Mouse (Mus musculus) neural tube, embryonic 14.5 days (tissue): ENCODE data around the gene Lmntd1. TPM values are rescaled to one million over a fixed set of nuclear protein-coding genes. Genes with fewer than 3 reads are reported as not detected.

Experiments
- ATAC-seq: fragments of 200-750 bp; cut with Nextera tagmentation; 2 replicates; pipeline ENCODE4 v1.8.0; 2017; ENCODE audit warnings: low read depth, mild to moderate bottlenecking, moderate TSS enrichment, moderate library complexity
- H3K27ac ChIP-seq: fragments of 300-500 bp; sonication (generic); 2 replicates; pipeline ENCODE4 v1.5.1; 2014; ENCODE audit warnings: low read depth, mild to moderate bottlenecking, control low read depth, low read length, moderate library complexity, mixed read lengths
- H3K27me3 ChIP-seq: fragments of 300-500 bp; sonication (generic); 2 replicates; pipeline ENCODE4 v1.6.1; 2014; ENCODE audit warnings: low read length; ENCODE audit not compliant: control insufficient read depth, insufficient read depth
- H3K36me3 ChIP-seq: fragments of 300-500 bp; sonication (generic); 2 replicates; pipeline ENCODE4 v1.6.1; 2014; ENCODE audit warnings: low read length, mixed read lengths; ENCODE audit not compliant: control insufficient read depth, insufficient read depth
- H3K4me1 ChIP-seq: fragments of 300-500 bp; sonication (generic); 2 replicates; pipeline ENCODE4 v1.6.1; 2014; ENCODE audit warnings: low read length; ENCODE audit not compliant: control insufficient read depth, insufficient read depth
- H3K4me2 ChIP-seq: fragments of 300-500 bp; sonication (generic); 2 replicates; pipeline ENCODE4 v1.6.1; 2014; ENCODE audit warnings: mild to moderate bottlenecking, low read depth, low read length, control low read depth
- H3K4me3 ChIP-seq: fragments of 300-500 bp; sonication (generic); 2 replicates; pipeline ENCODE4 v1.5.1; 2014; ENCODE audit warnings: low read depth, low read length, control low read depth, mixed read lengths
- H3K9ac ChIP-seq: fragments of 300-500 bp; sonication (generic); replicated peaks from 2 replicates; pipeline ENCODE4 v1.6.1; 2014; ENCODE audit warnings: low read depth, mild to moderate bottlenecking, control low read depth, low read length, mixed read lengths
- H3K9me3 ChIP-seq: fragments of 300-500 bp; sonication (generic); 2 replicates; pipeline ENCODE4 v1.6.1; 2016; ENCODE audit warnings: low read length; ENCODE audit not compliant: control insufficient read depth
- WGBS: fragments of 180-500 bp; shearing (Covaris S2); extraction: QIAGEN DNeasy Blood & Tissue Kit; methylation state at CpG from one replicate; pipeline ENCODE4 v1.1.7; 2014; 5-methylcytosine and 5-hydroxymethylcytosine counted together
- polyA plus RNA-seq: library from polyadenylated mRNA; unstranded; fragments of >200 nt; fragmentation: Nextera tagmentation; extraction: Ambion mirVana; gene quantifications from 2 replicates; pipeline ENCODE4 v1.2.1, GENCODE M21; 2014

Lmntd1 gene
- polyA plus RNA-seq, 1 experiment from 2014 or later, result 0.16 TPM

DNA sequence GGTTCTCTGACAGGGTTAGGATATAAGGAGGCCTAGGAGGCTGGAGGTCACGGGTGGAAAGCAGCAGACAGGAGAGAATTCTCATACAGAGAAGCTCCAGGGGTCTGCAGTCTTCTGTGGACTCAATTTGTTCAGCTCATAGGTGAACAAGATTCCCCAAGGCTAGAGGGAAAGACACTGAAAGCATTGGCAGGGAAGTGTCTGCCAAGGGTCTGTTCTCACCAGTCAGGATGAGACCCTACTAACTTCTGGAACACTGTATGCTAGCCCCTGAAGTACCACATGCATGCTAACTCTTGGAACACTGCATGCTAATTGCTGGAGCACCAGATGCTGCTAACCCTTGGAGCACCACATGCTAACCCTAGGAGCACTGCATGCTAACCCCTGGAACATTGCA is 190.0 kb downstream of the Lmntd1 start:
- 62% methylated on average over 1 of the region's 1 CpGs for WGBS

DNA sequence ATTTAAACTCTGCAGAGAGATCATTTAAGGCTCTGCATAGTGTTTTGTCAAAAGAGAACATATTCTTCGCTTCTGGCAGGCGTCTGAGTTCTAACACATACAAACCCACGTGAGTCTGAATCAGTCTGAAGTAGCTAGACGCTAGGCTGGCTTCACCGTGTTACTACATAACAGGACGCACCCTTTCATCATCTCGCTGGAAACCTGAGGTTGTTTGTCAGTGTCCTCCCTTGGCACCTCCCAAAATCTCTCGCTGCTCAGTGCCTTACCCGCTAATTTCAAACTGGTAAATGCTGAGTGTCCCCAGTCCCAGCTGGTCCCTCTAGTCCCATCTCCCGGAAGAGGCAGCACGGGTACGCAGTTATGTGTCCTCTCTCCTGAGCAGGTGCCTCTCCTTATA is 190.6 kb downstream of the Lmntd1 start:
- 87% methylated on average over 12 of the region's 12 CpGs for WGBS
- Histone ChIP-seq H3K9me3 (no peaks in the 10 kb centered on the region), H3K4me1 (no peaks in the 10 kb centered on the region), H3K9ac (no peak overlapping the region), H3K4me3 (no peak overlapping the region), H3K27ac (no peak overlapping the region), H3K36me3 (no peaks in the 10 kb centered on the region), H3K4me2 (no peak overlapping the region), H3K27me3 (no peaks in the 10 kb centered on the region)
- ATAC-seq, result no peak

More for the DNA sequence above, 190.0 kb downstream of the Lmntd1 start:
- H3K9me3 ChIP-seq, result no peaks in the 10 kb centered on the region
- H3K9ac ChIP-seq, result no peak overlapping the region
- ATAC-seq, result no peak
- no peaks in the 10 kb centered on the region for H3K36me3 ChIP-seq
- no peak overlapping the region for H3K27ac ChIP-seq
- H3K4me3 ChIP-seq, result no peak overlapping the region
- no peaks in the 10 kb centered on the region for H3K4me1 ChIP-seq
- H3K27me3 ChIP-seq, result no peaks in the 10 kb centered on the region
- H3K4me2 ChIP-seq, result no peak overlapping the region

DNA sequence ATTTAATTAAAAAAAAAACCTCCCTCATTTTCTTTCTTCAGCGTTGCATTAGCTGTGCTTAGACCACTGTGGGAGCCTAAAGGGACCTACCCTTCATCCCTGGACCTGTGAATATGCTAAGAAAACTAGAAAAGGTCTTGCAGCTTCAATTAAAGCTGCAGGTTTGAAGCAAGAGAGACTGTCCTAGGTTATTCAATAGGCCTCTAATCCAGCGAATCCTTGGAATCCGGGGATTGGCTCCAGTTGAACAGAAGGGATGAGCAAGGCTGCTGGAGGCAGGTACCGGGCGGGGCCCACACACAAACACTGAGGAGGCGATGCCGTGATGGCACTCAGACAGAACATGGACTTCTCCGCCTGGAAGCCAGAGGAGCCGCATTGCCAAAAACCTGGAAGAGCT is 192.5 kb downstream of the Lmntd1 start:
- 90% methylated on average over 9 of the region's 9 CpGs for WGBS
- Histone ChIP-seq H3K4me2 (no peak overlapping the region), H3K4me3 (no peak overlapping the region), H3K4me1 (no peaks in the 10 kb centered on the region), H3K9ac (no peak overlapping the region), H3K9me3 (no peaks in the 10 kb centered on the region), H3K36me3 (no peaks in the 10 kb centered on the region), H3K27me3 (no peaks in the 10 kb centered on the region), H3K27ac (no peak overlapping the region)
- no peak for ATAC-seq

DNA sequence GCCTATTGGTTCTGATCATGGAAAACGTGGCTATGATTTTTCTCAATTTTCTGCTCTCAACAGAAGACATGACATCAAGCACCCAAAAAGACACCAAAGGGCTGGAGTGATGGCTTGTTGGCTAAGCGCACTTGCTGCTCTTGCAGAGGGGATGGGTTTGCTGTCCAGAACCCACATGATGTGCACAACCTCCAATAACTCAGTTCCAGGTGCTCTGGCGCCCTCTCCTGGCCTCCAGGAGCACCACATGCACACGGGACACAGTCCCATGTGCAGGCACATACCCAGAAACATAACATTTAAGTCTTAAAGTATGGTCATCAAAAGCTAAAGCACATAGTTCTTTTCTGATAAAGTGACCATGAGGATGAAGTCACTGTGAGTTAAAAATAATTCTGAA is 193.7 kb downstream of the Lmntd1 start:
- ATAC-seq, result no peak
- H3K4me2 ChIP-seq, result no peak overlapping the region
- WGBS, result 69% methylated on average over 4 of the region's 4 CpGs
- H3K9me3 ChIP-seq, result no peaks in the 10 kb centered on the region
- no peak overlapping the region for H3K9ac ChIP-seq
- H3K36me3 ChIP-seq, result no peaks in the 10 kb centered on the region
- H3K27me3 ChIP-seq, result no peaks in the 10 kb centered on the region
- no peak overlapping the region for H3K4me3 ChIP-seq
- no peak overlapping the region for H3K27ac ChIP-seq
- H3K4me1 ChIP-seq, result no peaks in the 10 kb centered on the region

DNA sequence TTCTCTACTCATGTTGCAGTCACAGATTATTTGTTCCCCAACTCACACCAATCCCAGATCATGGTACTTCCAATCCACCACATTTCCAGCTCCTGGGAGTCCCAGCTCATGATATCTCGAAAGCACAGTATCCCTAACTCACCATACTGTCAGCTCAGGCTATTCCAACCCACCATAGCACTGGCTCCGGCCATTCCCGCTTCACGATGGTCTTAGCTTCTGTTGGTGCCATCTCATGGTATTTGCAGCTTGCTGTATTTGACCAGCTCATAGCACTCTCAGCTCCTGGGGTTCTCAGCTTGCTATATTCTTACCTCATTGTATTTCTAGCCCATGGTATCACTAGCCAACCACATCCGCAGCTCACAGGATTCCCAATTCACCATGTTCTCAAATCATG is 195.3 kb downstream of the Lmntd1 start:
- Histone ChIP-seq H3K4me1 (no peaks in the 10 kb centered on the region), H3K9ac (no peak overlapping the region), H3K27me3 (no peaks in the 10 kb centered on the region), H3K4me3 (no peak overlapping the region), H3K36me3 (no peaks in the 10 kb centered on the region), H3K9me3 (no peaks in the 10 kb centered on the region), H3K4me2 (no peak overlapping the region), H3K27ac (no peak overlapping the region)
- ATAC-seq, result no peak
- WGBS, result 94% methylated on average over 5 of the region's 5 CpGs

DNA sequence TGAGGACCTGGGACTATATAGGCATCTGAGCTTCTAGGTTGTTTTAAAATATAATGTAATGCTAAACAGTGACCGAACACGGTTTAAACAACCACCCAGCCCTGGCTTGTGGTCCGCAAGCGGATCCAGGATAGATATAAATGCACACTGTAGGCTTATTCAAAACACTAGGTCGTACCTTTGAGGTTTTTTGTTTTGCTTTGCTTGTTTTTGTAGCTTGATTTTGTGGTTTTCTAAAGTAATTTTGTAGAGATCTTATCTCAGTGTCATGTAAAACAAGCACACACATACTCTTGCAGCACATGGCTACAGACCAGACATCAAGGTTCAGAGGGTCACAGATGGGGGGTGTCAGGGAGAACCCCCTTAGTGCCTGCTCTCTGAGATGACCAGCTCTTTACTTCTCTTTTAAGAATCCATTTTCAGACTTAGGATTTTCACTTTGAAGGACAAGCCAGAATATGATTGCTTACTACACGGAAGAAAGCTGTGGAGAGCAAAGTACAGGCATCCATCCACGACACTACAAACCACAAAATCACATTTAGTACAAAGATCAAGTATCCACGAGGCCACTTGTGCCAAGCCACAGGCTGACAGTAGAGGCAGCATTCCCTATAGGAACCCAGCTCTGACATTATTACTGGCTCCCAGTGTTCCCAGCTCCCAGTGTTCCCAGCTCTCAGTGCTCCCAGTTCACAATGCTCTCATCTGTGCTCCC is 196.2 kb downstream of the Lmntd1 start:
- H3K4me1 ChIP-seq, result no peaks in the 10 kb centered on the region
- 86% methylated on average over 8 of the region's 8 CpGs for WGBS
- no peaks in the 10 kb centered on the region for H3K27me3 ChIP-seq
- H3K4me2 ChIP-seq, result no peak overlapping the region
- H3K9me3 ChIP-seq, result no peaks in the 10 kb centered on the region
- no peaks in the 10 kb centered on the region for H3K36me3 ChIP-seq
- no peak for ATAC-seq
- H3K4me3 ChIP-seq, result no peak overlapping the region
- no peak overlapping the region for H3K9ac ChIP-seq
- no peak overlapping the region for H3K27ac ChIP-seq

DNA sequence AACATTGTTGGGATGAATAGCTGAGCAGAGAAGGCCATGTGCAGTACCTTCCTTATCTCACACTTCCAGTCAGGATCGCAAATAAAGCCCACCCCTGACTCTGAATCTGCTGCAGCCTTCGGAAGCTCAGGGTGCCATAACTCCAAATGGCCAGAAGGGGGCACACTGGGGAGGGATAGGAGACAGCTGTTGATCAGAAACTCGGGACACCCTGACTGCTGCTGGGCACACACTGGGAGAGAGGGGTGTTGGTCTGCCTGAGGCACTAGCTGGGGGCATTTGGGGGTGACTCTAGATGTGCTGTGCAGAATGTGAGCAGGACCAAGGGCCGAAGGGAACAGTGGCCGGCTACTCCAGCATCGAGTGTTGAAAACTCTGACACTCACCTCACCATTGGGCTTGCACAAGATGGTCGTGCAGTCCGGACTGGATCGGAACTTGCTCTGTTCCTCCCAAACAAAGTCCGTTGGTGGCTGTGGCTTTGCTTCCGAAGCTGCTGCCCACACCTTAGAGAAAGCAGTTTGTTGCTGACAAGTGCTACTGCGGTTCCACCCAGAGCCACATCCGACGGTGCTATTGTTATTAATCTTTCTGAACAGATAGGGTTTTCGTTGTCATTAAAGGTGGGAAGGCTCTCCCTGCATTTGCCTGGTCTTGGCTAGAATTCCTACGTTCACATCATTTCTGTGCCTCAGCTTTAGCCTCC is 197.0 kb downstream of the Lmntd1 start:
- no peak for ATAC-seq

DNA sequence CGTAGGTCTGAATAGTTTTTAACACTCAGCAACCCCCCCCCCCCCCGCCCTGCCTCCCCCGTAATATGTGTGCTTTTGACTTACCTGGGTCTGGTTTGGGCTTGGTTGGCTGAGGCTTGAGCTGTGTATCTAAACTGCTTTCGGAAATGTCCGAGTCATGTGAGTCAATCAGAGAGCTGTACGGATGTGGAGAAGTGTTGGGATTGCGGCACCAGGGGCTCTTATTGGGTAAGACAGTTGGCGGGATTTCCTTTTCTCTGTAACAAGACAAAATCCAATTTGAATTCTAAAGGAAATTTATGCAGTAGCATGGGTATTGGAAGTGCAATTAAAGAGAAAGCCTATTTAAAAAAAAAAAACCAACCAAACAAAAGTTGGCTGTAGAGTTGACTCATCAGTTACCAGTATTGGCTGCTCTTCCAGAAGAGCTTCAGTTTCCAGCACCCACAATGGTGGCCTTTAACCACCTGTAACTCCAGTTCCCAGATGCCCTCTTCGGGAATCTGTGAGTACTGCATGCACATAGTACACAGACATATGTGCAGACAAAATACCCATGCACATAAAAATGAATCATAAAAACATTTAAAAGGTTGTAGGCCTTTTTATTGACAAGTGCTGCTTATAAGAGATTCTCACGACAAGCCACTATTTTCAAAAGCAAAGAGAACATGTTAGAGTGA is 209.6 kb downstream of the Lmntd1 start:
- H3K27me3 ChIP-seq, result no peaks in the 10 kb centered on the region
- WGBS, result 91% methylated on average over 10 of the region's 10 CpGs
- H3K4me2 ChIP-seq, result no peak overlapping the region
- H3K4me1 ChIP-seq, result 0 out of 2 replicates have a peak, but pooled peaks cover 3% of the 10 kb centered on the region
- H3K9me3 ChIP-seq, result no peaks in the 10 kb centered on the region
- H3K4me3 ChIP-seq, result no peak overlapping the region
- no peak for ATAC-seq
- H3K9ac ChIP-seq, result no peak overlapping the region
- no peaks in the 10 kb centered on the region for H3K36me3 ChIP-seq
- H3K27ac ChIP-seq, result no peak overlapping the region

More for the DNA sequence above, 197.0 kb downstream of the Lmntd1 start:
- Histone ChIP-seq H3K27me3 (no peaks in the 10 kb centered on the region), H3K27ac (no peak overlapping the region), H3K9ac (no peak overlapping the region), H3K36me3 (no peaks in the 10 kb centered on the region), H3K9me3 (no peaks in the 10 kb centered on the region), H3K4me3 (no peak overlapping the region), H3K4me2 (no peak overlapping the region), H3K4me1 (no peaks in the 10 kb centered on the region)
- WGBS, result 70% methylated on average over 16 of the region's 16 CpGs

DNA sequence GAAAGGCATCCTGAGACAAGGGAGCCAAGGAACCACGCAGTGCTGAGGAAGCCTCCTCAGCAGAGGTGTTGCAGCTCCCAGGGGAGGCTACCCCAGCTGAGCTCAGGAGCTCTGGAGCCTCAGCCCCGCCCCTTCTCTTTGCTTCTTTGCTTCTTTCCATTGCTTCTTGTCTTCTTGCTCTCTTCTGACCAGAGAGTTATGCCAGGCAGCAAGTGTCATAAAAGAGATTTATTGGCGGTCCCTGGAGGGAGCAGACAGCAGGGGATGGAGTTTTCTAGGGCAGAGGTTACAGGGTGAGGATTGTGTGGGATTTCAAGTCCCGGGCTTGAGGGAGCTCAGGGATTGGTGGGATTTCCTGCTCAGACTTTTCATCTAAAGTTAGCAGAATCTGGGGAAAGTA is 213.0 kb downstream of the Lmntd1 start:
- ATAC-seq, result no peak
- H3K36me3 ChIP-seq, result no peaks in the 10 kb centered on the region
- H3K4me2 ChIP-seq, result no peak overlapping the region
- H3K9ac ChIP-seq, result no peak overlapping the region
- no peak overlapping the region for H3K4me3 ChIP-seq
- no peak overlapping the region for H3K27ac ChIP-seq
- H3K9me3 ChIP-seq, result no peaks in the 10 kb centered on the region
- 15% methylated on average over 4 of the region's 4 CpGs for WGBS
- no peaks in the 10 kb centered on the region for H3K27me3 ChIP-seq
- H3K4me1 ChIP-seq, result 0 out of 2 replicates have a peak, but pooled peaks cover 3% of the 10 kb centered on the region
